Mouse (Mus musculus) right cerebral cortex, postnatal 4 days (tissue): ENCODE results near the gene Gpr108.

Experiments
- DNase-seq: peaks from one replicate; pipeline ENCODE4 v3.0.0-alpha.2; 2022

Gene Gpr108

GRCm38 (mm10) chr17:57243650-57244370, 4.4 kb downstream of the Gpr108 start:
- no peak for DNase-seq

GRCm38 (mm10) chr17:57237181-57237580, 11.1 kb downstream of the Gpr108 start:
- DNase-seq = no peak

GRCm38 (mm10) chr17:57235803-57236202, 12.4 kb downstream of the Gpr108 start:
- no peak for DNase-seq

- DNase-seq = no peak
These were observed 13.9 kb downstream of the Gpr108 start for GRCm38 (mm10) chr17:57234254-57234928.

GRCm38 (mm10) chr17:57233038-57233437, 15.2 kb downstream of the Gpr108 start:
- no peak for DNase-seq

- no peak for DNase-seq
These were observed 16.0 kb downstream of the Gpr108 start for GRCm38 (mm10) chr17:57232200-57232599.

- no peak for DNase-seq
These were observed 16.9 kb downstream of the Gpr108 start for GRCm38 (mm10) chr17:57231321-57231771.

- no peak for DNase-seq
These were observed 17.5 kb downstream of the Gpr108 start for GRCm38 (mm10) chr17:57230728-57231125.

- DNase-seq = no peak
These were observed 18.2 kb downstream of the Gpr108 start for GRCm38 (mm10) chr17:57229851-57230727.

GRCm38 (mm10) chr17:57228873-57229272, 19.4 kb downstream of the Gpr108 start:
- no peak for DNase-seq

GRCm38 (mm10) chr17:57228014-57228413, 20.2 kb downstream of the Gpr108 start, which contains the start of gene C3:
Gene C3 (minus strand): TSS chr17:57228136.
- no peak for DNase-seq

- no peak for DNase-seq
These were observed 20.8 kb downstream of the Gpr108 start for GRCm38 (mm10) chr17:57227468-57227867.

- no peak for DNase-seq
These were observed 24.9 kb downstream of the Gpr108 start for GRCm38 (mm10) chr17:57223313-57223712.

- DNase-seq = no peak
These were observed 26.3 kb downstream of the Gpr108 start for GRCm38 (mm10) chr17:57221911-57222310.

- no peak for DNase-seq
These were observed 28.4 kb downstream of the Gpr108 start for GRCm38 (mm10) chr17:57219884-57220207.

- DNase-seq = peak; percentile 81
These were observed 28.9 kb downstream of the Gpr108 start for GRCm38 (mm10) chr17:57219167-57219883.

- DNase-seq = no peak
These were observed 29.8 kb downstream of the Gpr108 start for GRCm38 (mm10) chr17:57218335-57218900.

GRCm38 (mm10) chr17:57214676-57215387, 33.4 kb downstream of the Gpr108 start:
- DNase-seq = no peak

GRCm38 (mm10) chr17:57211501-57211900, 36.7 kb downstream of the Gpr108 start:
- no peak for DNase-seq

GRCm38 (mm10) chr17:57209330-57209729, 38.9 kb downstream of the Gpr108 start:
- no peak for DNase-seq

- DNase-seq = no peak
These were observed 40.3 kb downstream of the Gpr108 start for GRCm38 (mm10) chr17:57207938-57208337.
